ENCODE assay signal across 25 mouse cellular contexts in the genomic region with DNA sequence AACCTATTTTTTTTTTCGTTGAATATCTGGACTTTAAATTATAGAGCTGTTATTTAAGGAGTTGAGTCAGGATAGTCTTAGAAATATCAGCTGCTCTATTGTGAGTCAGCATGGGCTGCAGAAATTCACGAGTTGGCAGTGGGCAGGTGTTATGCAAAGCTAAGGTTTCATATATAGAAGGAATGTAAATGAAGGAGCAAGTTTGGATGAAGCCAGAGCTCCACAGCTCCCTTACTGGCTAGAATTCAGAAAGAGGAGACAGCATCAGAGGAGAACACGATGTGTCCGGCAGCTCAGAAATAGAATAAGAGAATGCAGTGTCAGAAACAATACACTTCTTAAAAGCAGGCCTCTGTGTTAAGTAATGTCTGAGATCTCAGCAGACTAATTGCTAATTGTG.
DNase-seq lines count a peak whose midpoint lies in the region; ATAC-seq and TF ChIP-seq lines count a peak whose summit lies in the region.
"Had no signal": no experiment of that assay in that cellular context is flagged by ENCODE, and none has a peak within 500 bp of the region (broad histone marks: within the 10 kb centered on the region; RNA-seq: fewer than 3 reads in every experiment).

No protein-coding gene starts in this region.

- no peak overlapping the region for H3K4me3 ChIP-seq in left cerebral cortex, adult 2 months
- no peak overlapping the region for H3K4me3 ChIP-seq in forebrain, embryonic 14.5 days (ENCODE audit: low read depth, low read length)
- H3K4me3 ChIP-seq: embryonic facial prominence, embryonic 15.5 days; forebrain, embryonic 15.5 days; gastrocnemius, adult 2 months; heart, embryonic 15.5 days; intestine, embryonic 15.5 days; limb, embryonic 12.5 days; liver, embryonic 12.5 days; stomach, embryonic 15.5 days had no signal

- DNase-seq in brain, adult 2 months (ENCODE audit: low read depth, low spot score): peak; percentile 90
- DNase-seq in left cerebral cortex, adult 2 months (ENCODE audit: extremely low spot score in 1 of 2, low spot score in 2 of 2): peak; percentile 28 to 50
- DNase-seq in right cerebral cortex, postnatal 10 days (ENCODE audit: low spot score in 2 of 2): peak; percentile 59 to 77
- no peak for DNase-seq in forebrain, embryonic 14.5 days (ENCODE audit: low spot score)
- no peak for DNase-seq in urinary bladder, postnatal 36 days (ENCODE audit: low spot score in 2 of 2)
- DNase-seq in MN1 (ENCODE audit: low spot score): no peak
- DNase-seq: adrenal gland, postnatal 14 days; cerebellum, adult 9-10 months; gastrocnemius, adult 2 months; kidney, adult 9 months; kidney, postnatal 14 days; lung, adult 18-20 months; lung, postnatal 10 days; thymus, adult 2 months; thymus, postnatal 4 days had no signal

- peak overlapping the region; percentile 87 for H3K27ac ChIP-seq in left cerebral cortex, adult 2 months
- no peak overlapping the region for H3K27ac ChIP-seq in forebrain, embryonic 14.5 days (ENCODE audit: low read depth, low read length)
- H3K27ac ChIP-seq: embryonic facial prominence, embryonic 15.5 days; forebrain, embryonic 15.5 days; gastrocnemius, adult 2 months; heart, embryonic 15.5 days; intestine, embryonic 15.5 days; limb, embryonic 12.5 days; liver, embryonic 12.5 days; stomach, embryonic 15.5 days had no signal

- no peak overlapping the region for H3K9ac ChIP-seq in forebrain, embryonic 14.5 days (ENCODE audit: low read length)
- H3K9ac ChIP-seq: embryonic facial prominence, embryonic 15.5 days; forebrain, embryonic 15.5 days; heart, embryonic 15.5 days; intestine, embryonic 15.5 days; limb, embryonic 12.5 days; liver, embryonic 12.5 days; stomach, embryonic 15.5 days had no signal

- intact Hi-C loops in left cerebral cortex, adult 2 months (cut with DNase I): loop anchor here (10.0 kb wide), 3 partner anchors 502 to 1192 kb away; partner anchors contain the start of gene Spry2

- no peaks in the 10 kb centered on the region for H3K36me3 ChIP-seq in forebrain, embryonic 14.5 days (ENCODE audit: control insufficient read depth, insufficient read depth, low read length)
- H3K36me3 ChIP-seq: embryonic facial prominence, embryonic 15.5 days; forebrain, embryonic 15.5 days; heart, embryonic 15.5 days; intestine, embryonic 15.5 days; limb, embryonic 12.5 days; liver, embryonic 12.5 days; stomach, embryonic 15.5 days had no signal

- H3K27me3 ChIP-seq in forebrain, embryonic 14.5 days (replicated peaks; ENCODE audit: control insufficient read depth, insufficient read depth, low read length): no peaks in the 10 kb centered on the region
- H3K27me3 ChIP-seq: embryonic facial prominence, embryonic 15.5 days; forebrain, embryonic 15.5 days; heart, embryonic 15.5 days; intestine, embryonic 15.5 days; limb, embryonic 12.5 days; liver, embryonic 12.5 days; stomach, embryonic 15.5 days had no signal

- no peak for TF ChIP-seq CTCF in left cerebral cortex, adult 2 months (IDR thresholded peaks at IDR 0.05)

- H3K4me2 ChIP-seq in forebrain, embryonic 14.5 days (ENCODE audit: low read length): no peak overlapping the region
- H3K4me2 ChIP-seq: embryonic facial prominence, embryonic 15.5 days; forebrain, embryonic 15.5 days; heart, embryonic 15.5 days; intestine, embryonic 15.5 days; limb, embryonic 12.5 days; liver, embryonic 12.5 days; midbrain, embryonic 11.5 days; stomach, embryonic 15.5 days had no signal

- no peaks in the 10 kb centered on the region for H3K9me3 ChIP-seq in forebrain, embryonic 14.5 days (replicated peaks; ENCODE audit: control insufficient read depth, low read length)
- H3K9me3 ChIP-seq: embryonic facial prominence, embryonic 15.5 days; forebrain, embryonic 15.5 days; heart, embryonic 15.5 days; intestine, embryonic 15.5 days; limb, embryonic 12.5 days; liver, embryonic 12.5 days; stomach, embryonic 15.5 days had no signal

- ATAC-seq in frontal cortex, adult (ENCODE audit: low TSS enrichment): peak; percentile 98
- no peak for ATAC-seq in forebrain, embryonic 14.5 days
- ATAC-seq: forebrain, embryonic 15.5 days; hindbrain, embryonic 16.5 days; intestine, embryonic 15.5 days; liver, embryonic 12.5 days had no signal

- H3K4me1 ChIP-seq in forebrain, embryonic 14.5 days (ENCODE audit: control insufficient read depth, insufficient read depth, low read length): no peaks in the 10 kb centered on the region
- H3K4me1 ChIP-seq: embryonic facial prominence, embryonic 15.5 days; forebrain, embryonic 15.5 days; heart, embryonic 15.5 days; intestine, embryonic 15.5 days; limb, embryonic 12.5 days; liver, embryonic 12.5 days; stomach, embryonic 15.5 days had no signal

- WGBS in forebrain, embryonic 14.5 days: 62% methylated on average over 4 of the region's 4 CpGs

Comparison
In these comparisons a context has a peak if more than half of its experiments do, and no peak if none do; other contexts are left out.
1. DNase-seq: peak in brain, adult 2 months (single experiment), left cerebral cortex, adult 2 months (2 of 2) and right cerebral cortex, postnatal 10 days (2 of 2); none in forebrain, embryonic 14.5 days (single experiment), urinary bladder, postnatal 36 days (0 of 2) and MN1 (single experiment).